Mouse (Mus musculus) limb, embryonic 12.5 days (tissue): Measurements from ENCODE around the gene Apoc4. TPM values are rescaled to one million over a fixed set of nuclear protein-coding genes. Genes with fewer than 3 reads are reported as not detected.
A peak's percentile ranks its signal among the peaks of the same experiment; 100 is the strongest.

ENCODE experiments used
- ATAC-seq: fragments of 200-750 bp; cut with Nextera tagmentation; 2 replicates; pipeline ENCODE4 v1.8.0; 2017; ENCODE audit warnings: low read depth, moderate TSS enrichment; ENCODE audit not compliant: insufficient number of reproducible peaks, insufficient read depth, low FRiP score, low TSS enrichment
- H3K27ac ChIP-seq: fragments of 300-500 bp; sonication (generic); 2 replicates; pipeline ENCODE4 v1.5.1; 2016; ENCODE audit warnings: mild to moderate bottlenecking, moderate library complexity
- H3K27me3 ChIP-seq: fragments of 300-500 bp; sonication (generic); 2 replicates; pipeline ENCODE4 v1.6.1; 2016; ENCODE audit warnings: mild to moderate bottlenecking, moderate library complexity
- H3K36me3 ChIP-seq: fragments of 300-500 bp; sonication (generic); 2 replicates; pipeline ENCODE4 v1.6.1; 2016; ENCODE audit warnings: mild to moderate bottlenecking, moderate library complexity
- H3K4me1 ChIP-seq: fragments of 300-500 bp; sonication (generic); replicated peaks from 2 replicates; pipeline ENCODE4 v1.6.1; 2016
- H3K4me2 ChIP-seq: fragments of 300-500 bp; sonication (generic); 2 replicates; pipeline ENCODE4 v1.6.1; 2016; ENCODE audit warnings: mild to moderate bottlenecking, moderate library complexity
- H3K4me3 ChIP-seq: fragments of 300-500 bp; sonication (generic); replicated peaks from 2 replicates; pipeline ENCODE4 v1.5.1; 2016; ENCODE audit warnings: mild to moderate bottlenecking
- H3K9ac ChIP-seq: fragments of 300-500 bp; sonication (generic); replicated peaks from 2 replicates; pipeline ENCODE4 v1.6.1; 2016; ENCODE audit warnings: mild to moderate bottlenecking, moderate library complexity
- H3K9me3 ChIP-seq: fragments of 300-500 bp; sonication (generic); 2 replicates; pipeline ENCODE4 v1.6.1; 2016; ENCODE audit warnings: mild to moderate bottlenecking, moderate library complexity
- WGBS: fragments of 180-500 bp; shearing (Covaris S2); methylation state at CpG from one replicate; pipeline ENCODE4 v1.1.7; 2016; 5-methylcytosine and 5-hydroxymethylcytosine counted together
- polyA plus RNA-seq: library from polyadenylated mRNA; unstranded; fragments of >200 nt; fragmentation: Nextera tagmentation; extraction: Ambion mirVana; gene quantifications from 2 replicates; pipeline ENCODE4 v1.2.1, GENCODE M21; 2016

Apoc4 gene
- polyA plus RNA-seq, 1 experiment from 2014 or later = not detected

GRCm38 (mm10) chr7:19675824-19676223, 5.5 kb downstream of the Apoc4 start:
- ATAC-seq = no peak
- no peak overlapping the region for H3K27ac ChIP-seq
- H3K9ac ChIP-seq = no peak overlapping the region
- no peak overlapping the region for H3K4me2 ChIP-seq
- WGBS = 83% methylated on average over 10 of the region's 10 CpGs
- no peaks in the 10 kb centered on the region for H3K27me3 ChIP-seq
- no peaks in the 10 kb centered on the region for H3K36me3 ChIP-seq
- H3K9me3 ChIP-seq = no peaks in the 10 kb centered on the region
- no peaks in the 10 kb centered on the region for H3K4me1 ChIP-seq
- no peak overlapping the region for H3K4me3 ChIP-seq

GRCm38 (mm10) chr7:19673083-19673699, 8.1 kb downstream of the Apoc4 start:
- H3K4me2 ChIP-seq = no peak overlapping the region
- WGBS = 64% methylated on average over 14 of the region's 14 CpGs
- no peaks in the 10 kb centered on the region; the same call in 1 of the 2 replicates for H3K4me1 ChIP-seq
- no peak overlapping the region for H3K4me3 ChIP-seq
- no peak for ATAC-seq
- no peaks in the 10 kb centered on the region for H3K27me3 ChIP-seq
- H3K36me3 ChIP-seq = no peaks in the 10 kb centered on the region
- H3K27ac ChIP-seq = no peak overlapping the region
- H3K9ac ChIP-seq = no peak overlapping the region
- H3K9me3 ChIP-seq = no peaks in the 10 kb centered on the region

GRCm38 (mm10) chr7:19671511-19671910, 9.8 kb downstream of the Apoc4 start:
- no peaks in the 10 kb centered on the region; the same call in 1 of the 2 replicates for H3K4me1 ChIP-seq
- no peaks in the 10 kb centered on the region for H3K36me3 ChIP-seq
- H3K27me3 ChIP-seq = no peaks in the 10 kb centered on the region
- H3K9ac ChIP-seq = no peak overlapping the region
- no peak overlapping the region for H3K4me2 ChIP-seq
- H3K4me3 ChIP-seq = no peak overlapping the region
- no peak overlapping the region for H3K27ac ChIP-seq
- no peak for ATAC-seq
- WGBS = 64% methylated on average over 10 of the region's 10 CpGs
- H3K9me3 ChIP-seq = no peaks in the 10 kb centered on the region

- H3K9me3 ChIP-seq = no peaks in the 10 kb centered on the region
- 5% methylated on average over 10 of the region's 10 CpGs for WGBS
- H3K4me2 ChIP-seq = peak overlapping the region; percentile 40
- ATAC-seq = peak; percentile 73
- H3K27me3 ChIP-seq = no peaks in the 10 kb centered on the region
- H3K9ac ChIP-seq = peak overlapping the region; percentile 14; the same call in 1 of the 2 replicates
- H3K4me3 ChIP-seq = 0 out of 2 replicates have a peak overlapping the region, but pooled peaks have one; percentile 2
- peak overlapping the region; percentile 53; the same call in 1 of the 2 replicates for H3K27ac ChIP-seq
- H3K4me1 ChIP-seq = peaks cover 4% of the 10 kb centered on the region
- H3K36me3 ChIP-seq = no peaks in the 10 kb centered on the region
Observed at GRCm38 (mm10) chr7:19668947-19669721, 12.1 kb downstream of the Apoc4 start.

DNA sequence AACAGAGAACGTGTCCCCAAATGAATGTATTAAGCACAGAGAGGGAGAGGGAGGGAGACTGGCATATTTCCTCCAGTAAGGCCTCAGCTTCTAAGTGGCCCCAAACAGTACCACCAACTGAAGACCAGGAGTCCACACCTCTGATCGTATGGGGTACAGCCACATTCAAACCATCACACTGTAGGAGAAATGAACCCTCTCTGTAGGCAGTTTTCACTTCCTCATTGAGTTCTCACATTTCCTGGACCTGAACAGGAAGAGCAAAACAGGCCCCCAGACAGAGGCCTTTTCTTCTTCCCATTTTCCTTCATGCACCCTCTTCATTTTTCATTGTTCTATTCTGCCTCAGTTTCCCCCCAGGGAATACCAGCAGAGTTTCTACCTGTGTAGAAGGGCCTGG, 13.8 kb downstream of the Apoc4 start:
- no peaks in the 10 kb centered on the region for H3K9me3 ChIP-seq
- no peak overlapping the region for H3K4me2 ChIP-seq
- 76% methylated on average over 2 of the region's 2 CpGs for WGBS
- H3K4me1 ChIP-seq = peaks cover 13% of the 10 kb centered on the region
- H3K27ac ChIP-seq = no peak overlapping the region
- ATAC-seq = no peak
- no peaks in the 10 kb centered on the region for H3K27me3 ChIP-seq
- no peak overlapping the region for H3K9ac ChIP-seq
- no peak overlapping the region for H3K4me3 ChIP-seq
- peaks cover 6% of the 10 kb centered on the region; the same call in 1 of the 2 replicates for H3K36me3 ChIP-seq

- no peak for ATAC-seq
- peaks cover 13% of the 10 kb centered on the region for H3K4me1 ChIP-seq
- peaks cover 12% of the 10 kb centered on the region for H3K36me3 ChIP-seq
- no peak overlapping the region for H3K27ac ChIP-seq
- H3K27me3 ChIP-seq = no peaks in the 10 kb centered on the region
- no peak overlapping the region for H3K9ac ChIP-seq
- no peaks in the 10 kb centered on the region for H3K9me3 ChIP-seq
- WGBS = 64% methylated on average over 3 of the region's 3 CpGs
- no peak overlapping the region for H3K4me2 ChIP-seq
- H3K4me3 ChIP-seq = no peak overlapping the region
Observed at GRCm38 (mm10) chr7:19666750-19667149, 14.5 kb downstream of the Apoc4 start.

GRCm38 (mm10) chr7:19664955-19665841, 16.1 kb downstream of the Apoc4 start, which contains the start of gene Clptm1:
Gene Clptm1 (minus strand): TSS chr7:19665033.
- Histone ChIP-seq H3K9ac (peak within 1 kb of the TSS; percentile 96), H3K4me3 (peak within 1 kb of the TSS; percentile 100), H3K27ac (peak within 1 kb of the TSS; percentile 95), H3K9me3 (no peaks in the 10 kb centered on the region), H3K4me2 (peak within 1 kb of the TSS; percentile 88), H3K36me3 (peaks cover 21% of the 10 kb centered on the region), H3K4me1 (peaks cover 13% of the 10 kb centered on the region), H3K27me3 (no peaks in the 10 kb centered on the region)
- peak; percentile 71 for ATAC-seq
- under 1% methylated on average over 63 of the region's 63 CpGs for WGBS

GRCm38 (mm10) chr7:19664455-19664954, 16.8 kb downstream of the Apoc4 start:
- Histone ChIP-seq H3K27me3 (no peaks in the 10 kb centered on the region), H3K9ac (peak overlapping the region; percentile 96), H3K27ac (peak overlapping the region; percentile 56; the same call in 1 of the 2 replicates), H3K4me1 (peaks cover 13% of the 10 kb centered on the region), H3K36me3 (peaks cover 28% of the 10 kb centered on the region), H3K4me2 (peak overlapping the region; percentile 88), H3K4me3 (peak overlapping the region; percentile 100), H3K9me3 (no peaks in the 10 kb centered on the region)
- WGBS = under 1% methylated on average over 37 of the region's 37 CpGs
- peak; percentile 23; the same call in 1 of the 2 replicates for ATAC-seq

- H3K36me3 ChIP-seq = peaks cover 32% of the 10 kb centered on the region
- H3K4me1 ChIP-seq = peaks cover 13% of the 10 kb centered on the region
- no peak overlapping the region for H3K27ac ChIP-seq
- peak overlapping the region; percentile 88 for H3K4me2 ChIP-seq
- 0 out of 2 replicates have a peak, but pooled peaks have one; percentile 29 for ATAC-seq
- WGBS = 14% methylated on average over 8 of the region's 8 CpGs
- no peaks in the 10 kb centered on the region for H3K27me3 ChIP-seq
- H3K9ac ChIP-seq = peak overlapping the region; percentile 96
- no peaks in the 10 kb centered on the region for H3K9me3 ChIP-seq
- H3K4me3 ChIP-seq = peak overlapping the region; percentile 100
Observed at GRCm38 (mm10) chr7:19663940-19664339, 17.3 kb downstream of the Apoc4 start.

DNA sequence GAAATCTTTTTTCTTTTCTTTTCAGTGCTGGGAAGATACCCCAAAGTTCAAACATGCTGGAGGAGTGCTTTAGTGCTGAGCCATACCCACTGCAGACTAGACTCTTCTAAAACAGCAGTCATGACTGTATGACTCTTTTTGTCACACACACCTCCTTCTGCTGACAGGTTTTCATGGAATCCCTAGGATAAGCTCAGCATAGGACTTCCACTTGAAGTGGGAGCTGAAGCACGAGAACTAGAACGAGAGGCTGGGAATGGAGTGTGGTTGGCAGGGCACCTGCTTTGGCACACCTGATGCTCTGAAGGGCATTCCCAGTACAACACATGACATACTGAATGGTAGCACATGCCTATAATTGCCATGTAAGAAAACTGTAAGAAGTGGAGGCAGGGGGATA, 28.7 kb downstream of the Apoc4 start:
- Histone ChIP-seq H3K4me3 (no peak overlapping the region), H3K27me3 (no peaks in the 10 kb centered on the region), H3K36me3 (peaks cover 86% of the 10 kb centered on the region), H3K9ac (no peak overlapping the region), H3K4me2 (no peak overlapping the region), H3K4me1 (no peaks in the 10 kb centered on the region), H3K9me3 (no peaks in the 10 kb centered on the region), H3K27ac (no peak overlapping the region)
- 90% methylated on average over 2 of the region's 2 CpGs for WGBS
- no peak for ATAC-seq
